Mouse (Mus musculus) ovary, postnatal 36 days (tissue): ENCODE results near the gene Bpifb9b.
"Not testable (repeated sequence)": the region's sequence is repeated elsewhere in the genome, so short reads cannot be mapped to it uniquely, and the experiment has no call there.

Experiments
- DNase-seq: peaks from one replicate; pipeline ENCODE4 v3.0.0; 2022; ENCODE audit warnings: low spot score, mixed read lengths

Gene Bpifb9b

DNA sequence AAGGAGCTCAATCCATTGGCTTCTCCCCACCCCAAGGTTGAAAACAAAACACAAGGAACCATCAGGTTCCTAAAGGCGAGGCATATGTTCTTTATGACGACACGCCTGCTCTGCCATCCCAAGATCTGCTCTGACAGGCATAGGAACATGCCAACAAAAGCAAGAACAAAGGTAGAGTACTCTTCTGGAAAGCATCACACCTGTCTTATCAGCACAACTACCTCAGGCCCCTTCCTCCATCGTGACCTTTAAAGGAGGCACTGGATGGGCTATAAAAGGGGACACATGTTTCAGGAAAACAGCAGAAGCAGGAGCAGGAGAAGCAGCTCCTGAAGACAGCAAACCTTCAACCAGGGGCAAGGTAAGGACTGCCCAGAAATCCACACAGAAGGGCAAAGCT, at the start of gene Bpifb9b:
TSS of gene Bpifb9b (plus strand) at position 301 of the 400 bp plus-strand sequence.
- not testable (repeated sequence) for DNase-seq

- not testable (repeated sequence) for DNase-seq
Measured at GRCm38 (mm10) chr2:154257554-154257953, 49.5 kb upstream of the Bpifb9b start, which contains the start of gene Bpifb9a. TSS of gene Bpifb9a (plus strand) at chr2:154257854.

GRCm38 (mm10) chr2:154264397-154264796, 42.6 kb upstream of the Bpifb9b start:
- not testable (repeated sequence) for DNase-seq

DNA sequence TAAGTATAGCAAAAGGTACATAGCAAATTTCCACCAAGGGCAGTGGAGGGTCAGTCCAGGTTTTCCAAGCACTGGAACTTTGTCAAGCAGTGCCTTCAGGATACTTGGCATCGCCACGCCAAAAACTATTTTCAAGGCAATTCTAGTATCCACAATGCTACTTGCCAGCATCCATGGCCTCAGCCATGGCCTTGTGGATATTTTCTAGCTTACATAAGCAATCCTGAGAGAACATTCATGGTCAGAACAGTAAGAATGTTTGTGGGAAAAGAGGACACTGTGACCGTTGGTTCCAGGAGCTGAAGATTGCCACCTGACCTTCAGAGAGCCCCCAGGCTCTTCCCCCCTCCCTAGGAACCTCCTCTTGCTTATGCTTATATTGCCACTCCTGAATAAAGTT, 15.2 kb upstream of the Bpifb9b start:
- peak; percentile 28 for DNase-seq

GRCm38 (mm10) chr2:154292833-154293232, 14.2 kb upstream of the Bpifb9b start:
- DNase-seq, result no peak

GRCm38 (mm10) chr2:154294746-154295145, 12.3 kb upstream of the Bpifb9b start:
- not testable (repeated sequence) for DNase-seq

GRCm38 (mm10) chr2:154300496-154300895, 6.5 kb upstream of the Bpifb9b start:
- DNase-seq, result peak; percentile 72

DNA sequence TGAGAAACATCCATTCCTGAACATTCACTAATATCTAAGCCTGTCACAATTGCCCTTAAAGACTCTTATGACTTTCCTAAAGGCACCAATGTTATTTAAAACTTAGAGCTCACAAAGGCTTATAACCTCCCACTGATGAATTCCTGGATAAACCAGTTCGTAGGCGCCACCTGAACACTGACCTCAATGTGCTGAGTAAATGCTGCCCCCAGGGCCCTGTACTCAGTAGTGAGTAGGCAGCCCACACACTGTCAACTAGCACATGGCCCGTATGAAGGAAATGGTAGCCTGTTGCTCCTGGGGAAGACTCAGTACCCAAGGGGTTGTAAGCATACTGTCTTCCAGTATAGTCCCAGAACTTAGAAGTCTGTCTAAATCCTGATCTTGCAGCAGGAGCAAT, 5.3 kb upstream of the Bpifb9b start:
- no peak for DNase-seq

- DNase-seq, result not testable (repeated sequence)
Measured at GRCm38 (mm10) chr2:154304604-154305003, 2.4 kb upstream of the Bpifb9b start.

- not testable (repeated sequence) for DNase-seq
Measured at GRCm38 (mm10) chr2:154313771-154314170, 6.7 kb downstream of the Bpifb9b start.

DNA sequence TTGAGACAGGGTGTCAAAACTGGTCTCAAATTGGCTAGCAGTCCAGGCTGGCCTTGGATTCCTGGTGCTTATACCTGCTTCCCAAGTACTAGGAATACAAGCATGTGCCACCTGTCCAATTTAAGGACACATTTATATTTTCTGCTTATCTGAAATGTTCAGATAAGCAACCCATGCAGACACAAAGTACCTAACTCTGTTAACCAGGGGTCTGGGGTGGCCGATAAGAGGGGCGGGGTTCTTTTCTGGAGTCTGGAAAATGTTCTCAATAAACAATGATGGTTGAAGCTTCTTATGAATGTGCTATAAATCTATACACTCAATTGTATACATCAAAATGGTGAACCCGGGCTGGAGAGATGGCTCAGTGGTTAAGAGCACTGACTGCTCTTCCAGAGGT, 19.8 kb downstream of the Bpifb9b start:
- DNase-seq, result no peak

DNA sequence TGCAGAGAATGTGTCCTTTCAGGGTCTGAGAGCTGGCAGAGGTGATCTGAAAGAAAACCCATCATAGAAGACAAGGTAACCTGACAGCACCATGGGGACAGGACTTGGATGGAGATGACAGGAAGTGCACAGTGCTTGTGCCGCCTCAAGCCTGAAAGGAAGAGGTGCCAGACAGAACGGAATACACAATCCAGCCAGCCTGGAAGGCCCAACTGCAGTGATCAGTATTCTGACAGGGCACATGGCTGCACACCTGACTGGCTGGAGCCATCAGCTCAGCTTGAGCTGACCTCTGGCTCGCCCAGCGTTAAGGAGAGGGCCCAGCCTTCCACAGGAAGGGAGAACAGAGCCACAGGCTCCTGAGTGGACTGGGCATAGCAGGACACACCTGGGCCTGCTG, 28.5 kb downstream of the Bpifb9b start:
- DNase-seq, result no peak

- no peak for DNase-seq
Measured at GRCm38 (mm10) chr2:154338161-154338560, 31.1 kb downstream of the Bpifb9b start.

DNA sequence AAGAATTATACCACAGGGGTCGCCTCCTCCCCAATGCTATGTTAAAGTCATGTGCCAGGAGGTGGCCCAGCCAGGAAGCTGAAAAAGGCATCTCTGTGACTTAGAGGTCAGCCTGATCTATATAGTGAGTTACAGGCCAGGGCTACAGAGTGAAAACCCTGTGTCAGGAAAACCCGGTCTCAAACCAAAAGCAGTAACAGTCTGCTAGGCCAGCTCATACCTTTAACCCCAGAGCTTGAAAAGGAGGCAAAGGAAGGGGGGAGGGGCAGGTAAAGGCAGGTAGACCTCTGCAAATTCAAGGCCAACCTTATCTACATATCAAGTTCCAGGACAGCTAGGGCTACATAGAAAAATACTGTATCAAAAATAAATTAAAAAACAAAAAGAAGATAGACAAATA, 32.3 kb downstream of the Bpifb9b start:
- DNase-seq, result no peak

DNA sequence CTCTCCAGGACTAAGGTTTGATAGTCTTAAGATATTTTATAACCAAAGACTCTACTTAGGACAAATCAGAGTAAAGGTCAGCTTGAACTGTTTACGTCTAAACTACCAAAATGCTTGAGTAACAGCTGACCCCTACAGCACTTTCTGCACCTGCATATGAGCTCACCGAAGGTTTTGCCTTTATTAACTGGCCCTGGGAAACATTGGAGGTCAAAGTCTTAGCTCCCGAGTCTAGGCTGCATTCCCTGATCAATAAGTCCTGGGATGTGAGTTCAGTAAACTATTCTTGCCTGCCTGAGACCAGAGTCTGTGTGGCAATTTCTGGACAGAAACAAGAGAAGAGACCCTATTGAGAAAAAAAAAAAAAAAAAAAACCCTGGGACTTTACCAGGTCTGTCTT, 41.1 kb downstream of the Bpifb9b start:
- DNase-seq, result no peak

DNA sequence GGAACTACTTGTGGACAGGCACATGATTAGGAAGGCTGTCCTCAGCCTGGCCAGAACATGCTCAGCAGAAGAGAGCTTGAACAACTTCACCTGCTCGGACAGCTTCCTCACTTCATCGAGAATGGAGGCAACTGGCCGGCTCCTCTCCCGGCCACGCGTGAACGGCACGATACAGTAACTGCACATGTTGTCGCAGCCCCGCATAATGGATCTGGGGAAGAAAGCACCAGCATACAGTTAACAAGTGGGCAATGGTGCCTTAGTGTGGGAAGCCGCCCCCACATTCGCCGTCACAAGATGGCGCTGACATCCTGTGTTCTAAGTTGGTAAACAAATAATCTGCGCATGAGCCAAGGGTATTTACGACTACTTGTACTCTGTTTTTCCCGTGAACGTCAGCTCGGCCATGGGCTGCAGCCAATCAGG, 47.0 kb downstream of the Bpifb9b start:
- DNase-seq, result not testable (repeated sequence)

DNA sequence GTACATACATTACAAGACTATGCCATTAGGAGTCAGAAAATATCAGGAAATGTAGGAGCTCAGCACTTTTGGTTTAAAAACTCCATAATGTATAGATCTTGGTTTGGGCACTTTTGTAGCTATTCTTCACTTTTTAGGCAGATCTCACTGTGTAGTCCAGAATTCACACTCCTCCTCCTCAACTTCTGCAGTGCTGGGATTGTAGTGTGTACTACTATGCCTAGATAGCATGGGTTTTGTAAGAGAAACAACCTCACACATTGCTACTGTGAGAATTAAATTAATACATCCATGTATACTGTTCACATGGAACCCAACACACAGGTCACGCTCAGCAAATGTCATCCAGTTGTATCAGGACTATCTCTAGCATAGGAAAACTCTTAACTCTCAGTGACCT, 60.5 kb downstream of the Bpifb9b start:
- no peak for DNase-seq
